Mouse (Mus musculus) C2C12 (cell line): ENCODE measurements around the gene Fam169a. TPM values are rescaled to one million over a fixed set of nuclear protein-coding genes. Genes with fewer than 3 reads are reported as not detected.
"Not testable (repeated sequence)": the region's sequence is repeated elsewhere in the genome, so short reads cannot be mapped to it uniquely, and the experiment has no call there.

Source experiments
- H3K27me3 ChIP-seq: one replicate; pipeline ENCODE4 v1.6.1; 2011; ENCODE audit not compliant: control insufficient read depth, insufficient read depth, insufficient read length
- H3K36me3 ChIP-seq: one replicate; pipeline ENCODE4 v1.6.1; 2011; ENCODE audit not compliant: control insufficient read depth, insufficient read depth
- H3K4me3 ChIP-seq: one replicate; pipeline ENCODE4 v1.5.1; 2011; ENCODE audit warnings: mild to moderate bottlenecking, control low read depth; ENCODE audit not compliant: poor library complexity, insufficient read depth, severe bottlenecking
- H3K79me2 ChIP-seq: one replicate; pipeline ENCODE4 v1.6.1; 2011; ENCODE audit not compliant: control insufficient read depth, insufficient read depth
- H3K79me3 ChIP-seq: one replicate; pipeline ENCODE4 v1.6.1; 2011; ENCODE audit warnings: low read depth, control low read depth
- H3ac ChIP-seq: one replicate; pipeline ENCODE3; 2011; ENCODE audit warnings: low read depth; ENCODE audit not compliant: control insufficient read depth, insufficient read length
- CEBPB ChIP-seq: IDR thresholded peaks from one replicate; pipeline ENCODE4 v1.6.1; 2011; ENCODE audit warnings: low read depth, mild to moderate bottlenecking, control low read depth, moderate library complexity
- CTCF ChIP-seq: IDR thresholded peaks from one replicate; pipeline ENCODE4 v1.5.1; 2011; ENCODE audit not compliant: control insufficient read depth, insufficient read depth, insufficient read length
- FOSL1 ChIP-seq: IDR thresholded peaks from one replicate; pipeline ENCODE4 v1.8.0; 2011; ENCODE audit warnings: mild to moderate bottlenecking, low read length; ENCODE audit not compliant: poor library complexity, insufficient read depth, severe bottlenecking
- MAX ChIP-seq: IDR thresholded peaks from one replicate; pipeline ENCODE4 v1.6.1; 2011; ENCODE audit warnings: mild to moderate bottlenecking, control low read depth
- MYOD1 ChIP-seq: IDR thresholded peaks from one replicate; pipeline ENCODE4 v1.6.1; 2011; ENCODE audit warnings: low read depth; ENCODE audit not compliant: control insufficient read depth, insufficient read length
- MYOG ChIP-seq: IDR thresholded peaks from one replicate; pipeline ENCODE4 v1.6.1; 2011; ENCODE audit not compliant: control insufficient read depth, insufficient read length; ENCODE audit errors: extremely low read depth
- USF1 ChIP-seq: IDR thresholded peaks from one replicate; pipeline ENCODE4 v1.6.1; 2011; ENCODE audit warnings: low read depth, mild to moderate bottlenecking, control low read depth, moderate library complexity
- polyA plus RNA-seq: library from polyadenylated mRNA; unstranded; fragments of >200 nt; fragmentation: generic; extraction: Trizol; gene quantifications from one replicate; pipeline ENCODE4 v1.2.1, GENCODE M21; 2012; ENCODE audit warnings: missing spikeins

Gene Fam169a
- polyA plus RNA-seq, 1 experiment: 0.09 TPM

DNA sequence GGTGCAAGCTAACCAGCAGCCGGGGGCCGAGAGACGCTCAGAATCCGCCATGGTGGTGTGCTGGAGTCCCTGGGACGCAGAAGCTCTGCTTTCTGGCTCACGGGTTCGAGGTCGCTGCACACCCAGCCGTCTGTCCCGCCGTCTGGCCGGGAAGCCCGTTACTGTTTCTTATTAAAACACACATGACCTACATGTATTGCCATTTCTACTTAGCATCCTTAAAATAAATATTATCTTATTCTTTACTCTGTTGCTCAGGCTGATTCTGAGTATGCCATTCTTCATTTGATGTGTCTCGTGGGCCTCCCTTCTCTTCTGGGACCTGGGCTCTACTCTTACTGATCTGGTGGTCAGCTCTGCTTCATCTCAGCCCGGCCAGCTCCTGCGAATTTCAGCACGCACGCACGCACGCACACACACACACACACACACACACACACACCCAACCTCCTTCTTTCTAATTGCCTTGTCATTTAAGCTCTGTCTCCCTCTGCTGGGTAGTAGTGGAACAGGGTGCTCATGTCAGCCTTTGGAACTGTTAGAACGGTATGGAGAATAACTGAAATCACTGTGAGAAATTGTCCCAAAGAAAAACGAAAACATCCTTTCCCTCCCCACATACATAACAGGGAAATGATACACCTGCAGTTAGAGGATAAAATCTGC is 32.2 kb downstream of the Fam169a start, which contains the start of gene Gm6169:
Gene Gm6169, minus strand, starts transcription at position 51 of the 666 bp plus-strand sequence.
- TF ChIP-seq USF1 (no peak), FOSL1 (no peak), MYOG (no peak)
- Histone ChIP-seq H3K4me3 (no peak within 1 kb of the TSS), H3K36me3 (no peaks in the 10 kb centered on the region), H3K79me3 (no peaks in the 10 kb centered on the region), H3K79me2 (no peaks in the 10 kb centered on the region), H3ac (no peak within 1 kb of the TSS), H3K27me3 (peaks cover 3% of the 10 kb centered on the region)

DNA sequence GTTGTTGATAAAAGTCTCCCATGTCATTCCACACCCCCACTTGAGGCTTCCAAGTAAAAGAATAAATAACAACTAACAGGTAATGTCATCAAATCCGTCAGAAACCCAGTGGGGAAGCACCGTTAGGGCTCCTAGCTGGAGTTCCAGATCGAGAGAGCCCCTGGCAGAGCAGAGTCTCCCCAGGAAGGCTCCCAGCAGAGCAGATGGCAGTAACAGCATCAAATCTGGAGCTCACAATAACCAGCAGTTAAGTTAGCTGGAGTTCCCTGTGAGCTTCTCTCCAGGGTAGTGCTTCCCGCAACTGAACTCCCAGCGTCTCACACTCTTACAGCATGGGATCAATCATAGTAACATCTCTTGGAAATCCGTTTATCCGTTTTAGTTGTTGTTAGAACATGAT is 37.9 kb downstream of the Fam169a start:
- Histone ChIP-seq H3K79me2 (no peaks in the 10 kb centered on the region), H3K4me3 (no peak overlapping the region), H3K79me3 (no peaks in the 10 kb centered on the region), H3K36me3 (no peaks in the 10 kb centered on the region), H3ac (no peak overlapping the region), H3K27me3 (peaks cover 9% of the 10 kb centered on the region)
- TF ChIP-seq CEBPB (no peak), USF1 (no peak)

DNA sequence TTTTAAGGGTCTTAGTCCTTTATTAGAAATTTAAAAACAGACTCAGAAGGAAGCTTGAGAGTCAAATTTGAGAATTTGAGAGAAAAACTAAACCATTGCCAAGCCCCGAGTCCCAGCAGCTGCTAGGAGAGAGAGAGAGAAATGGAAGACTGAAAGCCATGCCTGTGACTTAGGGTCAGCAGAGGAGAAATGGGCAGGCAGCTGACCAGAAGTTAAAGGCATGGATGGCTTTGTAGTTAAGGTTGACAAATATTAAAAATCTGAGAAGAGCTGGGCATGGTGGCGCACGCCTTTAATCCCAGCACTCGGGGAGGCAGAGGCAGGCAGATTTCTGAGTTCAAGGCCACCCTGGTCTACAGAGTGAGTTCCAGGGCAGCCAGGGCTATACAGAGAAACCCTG is 40.6 kb downstream of the Fam169a start:
- H3K79me2 ChIP-seq, H3K36me3 ChIP-seq, H3K4me3 ChIP-seq, H3ac ChIP-seq, H3K79me3 ChIP-seq: not testable (repeated sequence)
- H3K27me3 ChIP-seq: peaks cover 11% of the 10 kb centered on the region

DNA sequence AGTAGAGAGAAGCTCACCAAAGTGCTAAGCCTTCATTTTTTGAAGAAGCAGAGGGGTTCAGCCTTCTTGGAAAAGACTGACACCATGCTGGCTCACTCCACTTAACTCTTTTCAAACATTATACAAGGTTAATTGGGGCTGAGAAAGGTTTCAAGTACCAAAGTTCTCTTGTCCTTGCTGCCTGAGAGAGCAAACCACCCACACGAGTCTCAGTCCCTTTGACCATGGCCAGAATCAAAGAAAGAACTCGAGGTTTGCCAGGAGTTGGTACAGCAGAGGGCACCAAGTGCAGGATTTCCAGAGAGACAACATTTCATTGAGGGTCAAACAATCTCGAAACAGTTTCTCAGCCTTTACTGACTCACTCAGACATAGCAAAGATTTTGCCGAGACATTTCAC is 42.0 kb downstream of the Fam169a start:
- H3ac ChIP-seq: no peak overlapping the region
- H3K36me3 ChIP-seq: no peaks in the 10 kb centered on the region
- no peak overlapping the region for H3K4me3 ChIP-seq
- H3K27me3 ChIP-seq: peaks cover 11% of the 10 kb centered on the region
- H3K79me3 ChIP-seq: no peaks in the 10 kb centered on the region
- H3K79me2 ChIP-seq: no peaks in the 10 kb centered on the region
- TF ChIP-seq CTCF (no peak), MYOD1 (no peak), CEBPB (no peak), USF1 (no peak), MAX (no peak)

DNA sequence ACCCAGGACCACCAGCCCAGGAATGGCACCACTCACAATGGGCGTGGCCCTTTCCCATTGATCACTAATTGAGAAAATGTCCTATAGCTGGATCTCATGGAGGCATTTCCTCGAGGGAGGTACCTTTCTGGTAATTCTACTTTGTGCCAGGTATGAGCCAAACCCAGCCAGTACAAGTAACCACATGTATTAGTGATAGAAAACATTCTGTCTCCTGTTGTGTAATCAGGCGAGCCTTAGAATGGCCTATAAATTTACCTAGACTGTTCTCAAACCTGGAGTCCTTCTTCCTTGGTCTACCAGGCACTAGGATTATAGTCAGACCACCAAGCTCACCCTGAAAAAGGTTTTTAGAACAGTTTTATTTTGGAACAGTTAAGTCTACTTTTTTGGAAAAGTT is 54.3 kb downstream of the Fam169a start:
- H3K4me3 ChIP-seq: no peak overlapping the region
- TF ChIP-seq CTCF (no peak), MYOG (no peak), CEBPB (no peak), MAX (no peak), USF1 (no peak), FOSL1 (no peak), MYOD1 (no peak)
- no peaks in the 10 kb centered on the region for H3K79me2 ChIP-seq
- H3K36me3 ChIP-seq: no peaks in the 10 kb centered on the region
- H3K79me3 ChIP-seq: no peaks in the 10 kb centered on the region
- no peak overlapping the region for H3ac ChIP-seq
- no peaks in the 10 kb centered on the region for H3K27me3 ChIP-seq

DNA sequence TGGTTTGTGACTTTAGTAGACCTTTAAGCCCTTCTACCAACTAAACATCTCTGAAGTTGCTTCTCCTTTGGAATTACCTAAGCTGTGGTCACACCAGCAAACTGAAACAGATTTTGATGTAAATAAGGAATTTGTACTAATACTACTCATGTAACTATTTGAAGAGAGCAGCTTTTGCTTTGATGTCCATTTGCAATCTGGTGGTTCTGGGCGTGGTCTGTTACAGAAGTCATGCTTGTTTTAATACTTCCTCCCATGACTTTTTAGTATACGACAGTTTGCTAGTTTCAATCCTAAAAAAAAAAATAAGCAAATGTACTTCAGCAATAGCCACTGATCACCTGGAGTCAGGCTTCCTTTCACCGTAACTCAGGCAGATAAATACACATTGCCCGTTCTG is 62.6 kb downstream of the Fam169a start:
- not testable (repeated sequence) for H3K79me2 ChIP-seq, H3K27me3 ChIP-seq, H3K4me3 ChIP-seq, H3K79me3 ChIP-seq, H3ac ChIP-seq
- H3K36me3 ChIP-seq: peaks cover 42% of the 10 kb centered on the region

DNA sequence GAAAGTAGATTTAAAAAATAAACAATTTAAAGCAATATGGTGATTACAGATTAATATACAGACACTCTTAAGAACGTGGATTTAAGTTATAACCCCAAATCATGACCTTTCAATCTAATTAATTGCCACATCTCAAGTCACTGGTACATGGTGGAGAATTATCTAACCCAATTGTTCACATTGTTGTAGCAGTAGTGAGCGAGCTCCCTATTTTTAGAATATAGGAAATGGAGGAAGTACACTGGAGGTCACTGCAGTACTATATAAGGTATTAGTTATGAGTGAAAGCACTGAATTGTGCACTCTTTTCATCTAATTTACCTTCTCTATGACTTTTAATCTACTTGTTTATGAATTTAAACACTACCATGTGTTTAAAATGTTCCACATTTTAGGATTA is 63.3 kb downstream of the Fam169a start:
- H3K79me2 ChIP-seq, H3ac ChIP-seq, H3K27me3 ChIP-seq, H3K4me3 ChIP-seq, H3K79me3 ChIP-seq: not testable (repeated sequence)
- H3K36me3 ChIP-seq: peaks cover 50% of the 10 kb centered on the region
